Mouse (Mus musculus): ENCODE data around the gene Insr.
A peak's percentile ranks its signal among the peaks of the same experiment; 100 is the strongest.
"Not testable (repeated sequence)": the region's sequence is repeated elsewhere in the genome, so short reads cannot be mapped to it uniquely, and the experiment has no call there.

Gene Insr

GRCm38 (mm10) chr8:3278934-3279720 lies at the start of gene Insr:
Gene Insr (minus strand): TSS chr8:3279617.
- peak; percentile 84 to 91 for DNase-seq (ENCODE audit: low spot score in 2 of 2)

DNA sequence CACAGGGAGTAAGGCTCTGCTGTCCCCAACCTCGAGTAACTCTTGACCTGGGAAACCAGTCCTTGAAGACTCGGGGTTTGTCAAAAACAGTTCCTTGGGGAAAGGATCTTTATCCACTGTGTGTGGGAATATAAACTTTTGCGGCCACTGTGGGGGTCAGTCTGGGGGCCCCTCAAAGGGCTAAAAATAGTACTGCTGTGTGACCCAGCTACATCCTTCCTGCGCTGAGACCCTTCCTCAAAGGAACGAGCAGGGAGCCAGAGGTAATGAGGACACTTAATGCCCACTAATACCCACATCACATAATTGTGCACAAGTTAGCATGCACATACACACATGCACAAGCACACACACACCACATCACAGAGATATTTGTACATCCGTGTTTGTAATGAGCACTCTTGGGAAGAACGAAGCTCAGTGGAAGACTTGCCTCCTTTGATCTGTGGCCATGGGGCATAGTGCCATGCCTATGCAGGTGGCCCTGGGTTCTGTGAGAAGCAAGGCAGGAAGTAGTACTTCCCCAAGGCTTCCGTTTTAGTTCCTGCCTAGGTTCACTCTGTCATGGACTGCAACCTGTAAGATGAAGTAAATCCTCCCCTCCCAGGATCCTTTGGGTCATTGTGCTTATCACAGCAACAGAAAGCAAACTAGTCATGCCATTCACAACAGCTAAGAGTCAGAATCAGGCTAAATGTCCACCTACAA lies 48.3 kb upstream of the Insr start:
- no peak for DNase-seq (ENCODE audit: low spot score in 2 of 2)

DNA sequence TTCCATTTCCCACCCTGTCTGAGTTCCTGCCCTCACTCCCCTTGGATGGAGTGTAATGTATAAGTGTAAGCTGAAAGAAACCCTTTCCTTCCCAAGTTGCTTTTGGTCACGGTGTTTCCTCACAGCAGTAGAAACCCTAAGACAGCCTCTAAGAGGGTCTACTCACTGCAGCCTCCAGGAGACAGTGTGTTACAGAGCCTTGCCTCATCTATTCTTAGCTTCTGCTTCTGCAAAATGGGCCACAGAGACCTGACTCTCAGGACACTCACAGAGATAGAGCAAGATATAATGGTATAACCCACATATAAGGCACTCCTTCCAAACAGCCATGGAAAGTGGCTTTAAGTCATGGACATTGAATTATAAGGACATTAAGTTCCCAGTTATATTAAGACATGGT lies 47.6 kb upstream of the Insr start:
- no peak for DNase-seq (ENCODE audit: low spot score in 2 of 2)

- DNase-seq (ENCODE audit: low spot score in 2 of 2) = no peak
Measured at GRCm38 (mm10) chr8:3324253-3324652, 44.8 kb upstream of the Insr start.

DNA sequence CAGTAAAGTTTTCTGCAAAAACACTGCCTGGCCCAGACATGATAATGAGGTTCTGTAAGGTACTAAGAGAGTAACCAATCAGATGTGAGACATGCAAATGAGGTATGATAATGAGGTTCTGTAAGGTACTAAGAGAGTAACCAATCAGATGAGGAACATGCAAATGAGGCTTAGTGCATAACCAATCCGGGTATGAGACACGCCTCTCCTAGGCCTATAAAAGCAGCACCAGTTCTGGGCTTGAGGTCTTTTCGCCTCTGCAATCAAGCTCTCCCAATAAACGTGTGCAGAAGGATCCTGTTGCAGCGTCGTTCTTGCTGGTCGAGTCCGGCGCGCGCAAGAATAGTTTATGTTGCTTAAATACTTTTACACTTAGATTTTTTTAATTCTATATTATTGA lies 39.9 kb upstream of the Insr start:
- not testable (repeated sequence) for DNase-seq (ENCODE audit: low spot score in 2 of 2)

DNA sequence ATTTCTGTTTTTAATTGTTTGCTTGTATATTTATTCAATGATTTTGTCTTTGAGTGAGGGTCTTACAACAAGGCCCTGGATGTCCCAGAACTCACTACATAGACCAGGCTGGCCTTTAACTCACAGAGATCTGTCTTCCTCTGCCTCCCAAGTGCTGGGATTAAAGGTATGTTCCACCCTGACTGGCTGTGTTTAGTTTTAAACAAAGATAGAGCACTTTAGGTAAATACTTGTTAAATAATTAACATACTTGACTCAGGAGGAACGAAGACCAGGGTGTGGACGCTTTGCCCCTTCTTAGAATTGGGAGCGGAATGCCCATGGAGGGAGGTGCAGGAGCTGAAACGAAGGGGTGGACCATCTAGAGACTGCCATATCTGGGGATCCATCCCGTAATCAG lies 37.2 kb upstream of the Insr start:
- DNase-seq (ENCODE audit: low spot score in 2 of 2) = no peak

GRCm38 (mm10) chr8:3314345-3314744 lies 34.9 kb upstream of the Insr start:
- DNase-seq (ENCODE audit: low spot score in 2 of 2) = no peak

- no peak for DNase-seq (ENCODE audit: low spot score in 2 of 2)
Measured at GRCm38 (mm10) chr8:3313843-3314242, 34.4 kb upstream of the Insr start.

DNA sequence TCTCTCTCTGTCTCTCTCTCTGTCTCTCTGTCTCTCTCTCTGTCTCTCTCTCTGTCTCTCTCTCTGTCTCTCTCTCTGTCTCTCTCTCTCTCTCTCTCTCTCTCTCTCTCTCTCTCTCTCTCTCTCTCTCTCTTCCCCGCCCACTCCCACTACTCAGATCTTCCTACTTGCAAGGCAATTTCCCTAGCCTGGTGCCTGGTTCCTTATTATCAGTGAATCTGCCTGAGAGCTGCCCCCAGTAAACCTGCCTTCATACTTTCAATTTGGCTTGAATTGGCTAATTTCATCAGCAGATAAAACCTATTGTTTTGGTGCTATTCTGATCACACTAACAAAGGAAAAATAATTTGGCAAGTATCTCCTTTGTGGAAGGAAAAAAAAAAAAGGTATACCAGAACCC lies 34.0 kb upstream of the Insr start:
- DNase-seq (ENCODE audit: low spot score in 2 of 2) = not testable (repeated sequence)

DNA sequence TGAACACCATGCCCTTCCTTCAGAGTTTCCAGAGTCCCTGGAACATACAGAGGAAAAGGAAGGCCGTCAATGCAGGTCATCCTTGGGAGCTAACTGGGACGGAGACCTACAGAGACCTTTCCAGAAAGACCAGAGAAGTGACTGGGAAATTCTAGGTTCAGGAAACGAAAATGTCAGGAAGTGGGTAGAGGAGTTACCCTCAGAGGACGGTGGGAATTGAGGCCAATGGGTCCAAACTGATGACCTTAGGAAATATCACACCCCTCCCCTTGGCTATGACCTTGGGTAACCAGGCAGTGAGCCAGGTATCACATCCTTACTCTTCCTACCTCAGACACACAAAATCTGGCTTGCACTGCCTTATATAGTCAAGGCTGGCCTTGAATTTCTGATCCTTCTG lies 32.1 kb upstream of the Insr start:
- DNase-seq (ENCODE audit: low spot score in 2 of 2) = no peak

DNA sequence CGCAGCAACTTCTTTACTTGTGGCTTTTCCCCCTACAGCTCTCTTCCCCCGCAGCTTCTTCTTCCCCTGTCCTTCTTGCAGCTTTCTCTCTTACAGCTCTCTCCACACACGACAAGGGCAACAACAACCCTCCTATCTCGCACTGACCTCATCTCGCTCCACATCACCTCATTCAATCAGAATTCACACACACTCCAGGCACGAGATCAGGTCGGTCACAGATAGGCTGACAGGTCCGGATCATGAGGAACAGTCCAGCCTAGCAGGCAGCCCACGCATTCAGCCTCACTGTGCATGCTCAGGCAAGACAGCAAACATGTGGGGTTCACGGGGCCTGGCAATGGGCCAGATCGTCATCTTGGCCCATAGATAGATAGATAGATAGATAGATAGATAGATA lies 30.2 kb upstream of the Insr start:
- DNase-seq (ENCODE audit: low spot score in 2 of 2) = peak in 1 of 2 experiments; percentile 9

DNA sequence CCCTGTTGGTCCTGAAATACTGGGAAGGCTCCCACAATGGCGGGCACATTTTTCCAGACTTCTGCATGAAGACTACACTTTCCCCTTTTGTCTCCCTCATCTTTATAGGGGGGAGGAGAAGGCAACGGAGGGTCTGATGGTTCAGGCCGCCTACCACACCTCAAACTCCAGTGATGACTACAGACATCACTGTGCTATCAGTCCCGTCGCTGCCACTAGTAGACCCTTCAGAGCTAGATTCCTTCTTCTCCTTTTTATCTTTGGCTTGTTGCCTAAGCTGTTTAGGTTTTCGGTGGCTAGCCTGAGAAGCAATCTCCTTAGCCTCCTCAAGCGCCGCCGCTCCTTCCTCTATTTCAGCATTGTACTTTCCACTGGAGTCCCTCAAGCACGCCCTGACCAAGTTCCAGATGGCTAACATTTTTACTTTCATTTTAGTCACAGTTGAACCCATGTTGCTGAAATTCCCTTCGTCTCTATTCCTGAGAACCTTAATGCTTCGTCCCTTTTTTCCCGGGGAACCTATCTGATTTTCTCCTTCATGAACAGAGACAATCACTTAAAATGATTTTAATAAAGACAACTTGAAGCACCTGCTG lies 28.9 kb upstream of the Insr start:
- not testable (repeated sequence) for DNase-seq (ENCODE audit: low spot score in 2 of 2)

DNA sequence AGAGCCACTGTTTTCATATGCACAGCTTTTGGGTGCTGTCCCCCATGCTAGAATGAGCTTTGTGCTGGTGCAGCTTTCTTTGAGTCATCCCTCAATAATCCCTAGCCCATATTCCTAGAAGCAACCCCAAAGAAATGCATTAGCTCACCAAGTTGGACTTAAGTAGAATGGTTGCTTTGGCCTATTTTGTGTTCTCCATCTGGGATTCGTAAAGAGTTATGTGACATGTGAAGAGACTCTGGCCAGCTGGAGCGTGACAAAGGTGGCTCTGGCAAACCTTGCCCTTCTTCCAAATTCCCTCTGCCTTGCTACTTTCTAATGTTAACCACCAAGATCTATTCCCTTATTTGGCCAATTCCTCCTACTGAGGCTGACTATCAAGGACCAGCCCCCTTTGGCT lies 22.7 kb upstream of the Insr start:
- DNase-seq (ENCODE audit: low spot score in 2 of 2) = no peak

DNA sequence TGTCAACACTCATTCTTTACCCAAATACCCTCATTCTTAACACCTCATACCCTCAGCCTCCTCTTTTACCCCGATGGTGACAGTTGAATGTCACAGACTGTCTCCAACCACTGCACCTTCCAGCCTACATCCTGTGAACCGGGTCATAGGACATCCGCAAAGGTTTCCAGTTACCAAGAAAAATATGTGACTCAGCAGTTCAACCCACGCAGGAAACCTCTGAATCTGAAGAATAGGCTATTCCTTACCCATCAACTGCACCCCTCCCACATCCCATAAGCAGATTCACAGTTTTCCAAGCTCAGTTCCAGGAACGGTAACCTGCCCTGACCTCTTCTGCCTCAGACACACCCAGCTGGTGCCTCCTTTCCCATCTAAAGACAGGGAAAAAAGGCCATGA lies 19.9 kb upstream of the Insr start:
- DNase-seq (ENCODE audit: low spot score in 2 of 2) = no peak

DNA sequence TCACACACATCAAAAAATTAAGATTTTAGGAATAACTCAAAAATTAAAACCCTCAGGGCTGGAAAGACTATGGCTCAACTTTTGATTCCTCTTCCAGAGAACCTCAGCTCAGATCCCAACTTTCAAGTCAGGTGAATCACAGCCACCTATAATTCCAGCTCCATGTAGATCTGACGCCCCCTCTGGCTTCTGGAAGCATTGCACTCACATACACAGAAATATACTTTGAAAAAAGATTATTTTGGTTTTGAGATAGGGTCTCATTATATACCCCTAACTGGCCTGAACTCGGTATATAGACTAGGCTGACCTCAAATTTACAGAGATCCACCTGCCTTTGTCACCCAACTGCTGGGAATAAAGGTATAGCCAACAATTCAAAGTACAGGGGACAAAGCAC lies 6.4 kb upstream of the Insr start:
- DNase-seq (ENCODE audit: low spot score in 2 of 2) = no peak

GRCm38 (mm10) chr8:3284656-3285055 lies 5.2 kb upstream of the Insr start:
- DNase-seq (ENCODE audit: low spot score in 2 of 2) = no peak

GRCm38 (mm10) chr8:3281296-3281695 lies 1.9 kb upstream of the Insr start:
- no peak for DNase-seq (ENCODE audit: low spot score in 2 of 2)

- DNase-seq (ENCODE audit: low spot score in 2 of 2) = no peak
Measured at GRCm38 (mm10) chr8:3280266-3280910, 971 bp upstream of the Insr start.

GRCm38 (mm10) chr8:3279721-3280077 lies 282 bp upstream of the Insr start:
- DNase-seq (ENCODE audit: low spot score in 2 of 2) = no peak

DNA sequence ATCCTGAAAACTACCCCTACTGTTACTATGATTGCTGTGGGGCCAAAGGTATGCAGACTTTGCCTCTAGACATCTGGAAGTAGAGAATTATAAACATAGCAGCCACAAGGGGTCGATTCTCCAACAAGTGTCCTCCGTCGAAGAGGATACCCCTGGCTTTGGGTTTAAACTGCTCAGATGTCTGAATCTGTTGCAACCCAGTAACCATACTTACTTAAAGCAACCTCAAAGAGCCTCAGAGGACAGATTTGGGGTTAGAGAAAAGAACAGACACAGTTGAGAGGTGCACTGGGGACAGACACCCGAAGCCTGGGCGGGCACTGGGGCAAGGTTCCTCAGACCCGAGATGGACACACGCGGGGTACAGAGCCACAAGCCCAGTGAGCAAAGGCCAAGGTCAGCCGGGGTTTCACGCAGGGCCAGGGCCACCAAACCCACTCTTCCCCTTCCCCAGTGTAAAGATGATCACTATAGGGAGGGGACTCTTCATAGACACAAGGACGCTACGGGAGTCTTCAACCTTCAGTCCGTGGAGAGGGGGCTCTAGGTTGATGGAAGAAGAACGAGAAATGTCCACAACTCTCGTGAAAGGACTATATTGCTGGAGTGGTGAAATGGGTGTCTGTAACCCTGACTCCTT lies 1.1 kb downstream of the Insr start:
- DNase-seq (ENCODE audit: low spot score in 2 of 2) = no peak

DNA sequence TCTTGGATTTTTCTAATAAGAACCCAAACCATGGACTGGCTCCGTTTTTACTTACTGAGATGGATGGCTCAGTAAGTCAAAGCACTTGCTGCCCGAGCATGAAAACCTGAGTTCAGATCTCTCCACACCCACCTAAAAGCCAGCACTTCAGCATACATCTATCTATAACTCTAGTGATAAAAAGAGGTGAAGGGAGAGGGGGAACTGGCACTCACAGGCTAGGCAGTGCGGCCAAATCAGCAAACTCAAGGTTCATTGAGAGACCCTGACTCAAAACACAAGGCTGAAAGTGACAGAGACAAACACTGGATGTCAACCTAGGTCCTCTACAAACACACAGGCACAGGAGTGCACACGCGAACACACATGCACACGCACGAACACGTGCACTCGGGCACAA lies 2.2 kb downstream of the Insr start:
- DNase-seq (ENCODE audit: low spot score in 2 of 2) = no peak

GRCm38 (mm10) chr8:3276009-3276408 lies 3.4 kb downstream of the Insr start:
- no peak for DNase-seq (ENCODE audit: low spot score in 2 of 2)

Data from frontal cortex, postnatal 10 days (tissue).